Mouse (Mus musculus) heart, embryonic 10.5 days (tissue): ENCODE results near the gene Stx11. TPM values are rescaled to one million over a fixed set of nuclear protein-coding genes. Genes with fewer than 3 reads are reported as not detected.

Source experiments
- DNase-seq: peaks from one replicate; pipeline ENCODE4 v3.0.0-alpha.2; 2017; ENCODE audit warnings: low spot score
- H3K27ac ChIP-seq: fragments of 300-500 bp; sonication (generic); 2 replicates; pipeline ENCODE4 v1.5.1; 2016; ENCODE audit warnings: mild to moderate bottlenecking
- H3K27me3 ChIP-seq: fragments of 300-500 bp; sonication (generic); 2 replicates; pipeline ENCODE4 v1.6.1; 2016; ENCODE audit warnings: mild to moderate bottlenecking; ENCODE audit not compliant: poor library complexity, insufficient read depth, severe bottlenecking
- H3K36me3 ChIP-seq: fragments of 300-500 bp; sonication (generic); 2 replicates; pipeline ENCODE4 v1.6.1; 2016; ENCODE audit warnings: mild to moderate bottlenecking, moderate library complexity
- H3K4me1 ChIP-seq: fragments of 300-500 bp; sonication (generic); 2 replicates; pipeline ENCODE4 v1.6.1; 2016; ENCODE audit warnings: mild to moderate bottlenecking
- H3K4me3 ChIP-seq: fragments of 300-500 bp; sonication (generic); 2 replicates; pipeline ENCODE4 v1.5.1; 2016; ENCODE audit warnings: mild to moderate bottlenecking, moderate library complexity
- H3K9me3 ChIP-seq: fragments of 300-500 bp; sonication (generic); 2 replicates; pipeline ENCODE4 v1.6.1; 2016; ENCODE audit warnings: mild to moderate bottlenecking, moderate library complexity
- WGBS: fragments of 180-500 bp; shearing (Covaris S2); methylation state at CpG from one replicate; pipeline ENCODE4 v1.1.7; 2016; 5-methylcytosine and 5-hydroxymethylcytosine counted together
- polyA plus RNA-seq: library from polyadenylated mRNA; unstranded; fragments of >200 nt; fragmentation: Nextera tagmentation; extraction: Ambion mirVana; gene quantifications from 2 replicates; pipeline ENCODE4 v1.2.1, GENCODE M21; 2016

Gene Stx11
- 5.3 and 6.0 TPM in 2 replicates for polyA plus RNA-seq

DNA sequence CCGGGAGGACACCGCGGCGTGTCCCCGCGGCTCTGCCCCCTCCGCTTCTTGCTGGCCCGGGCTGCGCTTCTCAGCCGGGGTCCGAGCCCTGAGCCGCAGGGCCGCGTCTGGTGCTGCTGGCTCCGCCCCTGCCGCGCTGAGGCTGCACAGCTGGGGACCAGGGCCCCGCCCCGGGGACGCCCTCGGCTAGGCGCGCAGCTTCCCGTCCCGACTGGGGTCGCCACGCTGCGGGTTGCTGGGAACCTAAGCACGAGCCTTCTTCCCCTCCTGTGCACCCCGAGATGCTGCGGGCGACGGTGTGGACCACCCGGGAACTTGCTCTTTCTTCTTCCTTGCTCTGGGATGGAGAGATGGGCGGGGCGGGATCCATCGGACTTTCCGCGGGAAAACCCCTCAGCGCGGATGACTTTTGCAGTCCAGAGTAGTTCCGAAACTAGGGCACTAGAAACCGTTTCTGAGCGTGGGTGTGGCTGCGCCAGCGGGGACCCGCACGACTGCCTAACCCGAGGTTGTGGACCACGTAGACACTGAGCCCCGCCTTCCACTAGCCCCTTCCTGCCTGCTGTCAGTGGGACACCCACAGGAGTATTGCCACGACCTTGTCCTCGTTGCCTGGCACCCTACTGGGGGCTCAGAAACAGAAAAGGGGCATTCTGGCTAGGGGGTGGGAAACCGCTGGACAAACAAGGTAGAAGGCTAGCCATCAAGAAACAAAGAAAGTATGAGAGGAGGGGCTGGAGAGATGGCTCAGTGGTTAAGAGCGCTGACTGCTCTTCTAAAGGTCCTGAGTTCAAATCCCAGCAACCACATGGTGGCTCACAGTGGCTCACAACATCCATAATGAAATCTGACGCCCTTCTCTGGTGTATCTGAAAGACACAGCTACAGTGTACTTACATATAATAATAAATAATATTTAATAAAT is at the start of gene Stx11:
TSS of gene Stx11 (minus strand) at position 148 of the 925 bp plus-strand sequence.
- DNase-seq = peak; percentile 79
- H3K27ac ChIP-seq = peak within 1 kb of the TSS; percentile 83
- H3K27me3 ChIP-seq = 0 out of 2 replicates have a peak, but pooled peaks cover 4% of the 10 kb centered on the region
- 3% methylated on average over 56 of the region's 56 CpGs for WGBS
- H3K4me3 ChIP-seq = peak within 1 kb of the TSS; percentile 85
- H3K4me1 ChIP-seq = 0 out of 2 replicates have a peak, but pooled peaks cover 5% of the 10 kb centered on the region
- H3K9me3 ChIP-seq = no peaks in the 10 kb centered on the region
- no peaks in the 10 kb centered on the region for H3K36me3 ChIP-seq

DNA sequence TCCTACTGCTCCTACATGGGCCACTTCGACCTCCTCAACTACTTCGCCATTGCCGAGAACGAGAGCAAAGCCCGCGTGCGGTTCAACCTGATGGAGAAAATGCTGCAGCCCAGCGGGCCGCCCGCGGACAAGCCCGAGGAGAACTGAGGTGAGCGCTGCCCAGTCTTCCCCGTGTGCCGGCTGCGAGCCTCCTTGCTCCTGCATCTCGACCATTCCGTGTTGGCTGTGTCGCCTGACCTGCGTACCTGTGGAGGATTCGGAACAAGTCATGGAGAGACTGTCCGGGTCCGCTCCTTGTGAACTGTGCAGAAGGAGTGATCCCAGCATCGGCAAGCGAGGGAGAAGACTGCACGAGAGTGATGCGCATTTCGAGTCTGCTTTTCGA is 44.6 kb upstream of the Stx11 start:
- Histone ChIP-seq H3K4me1 (peaks cover 12% of the 10 kb centered on the region), H3K27me3 (no peaks in the 10 kb centered on the region)

DNA sequence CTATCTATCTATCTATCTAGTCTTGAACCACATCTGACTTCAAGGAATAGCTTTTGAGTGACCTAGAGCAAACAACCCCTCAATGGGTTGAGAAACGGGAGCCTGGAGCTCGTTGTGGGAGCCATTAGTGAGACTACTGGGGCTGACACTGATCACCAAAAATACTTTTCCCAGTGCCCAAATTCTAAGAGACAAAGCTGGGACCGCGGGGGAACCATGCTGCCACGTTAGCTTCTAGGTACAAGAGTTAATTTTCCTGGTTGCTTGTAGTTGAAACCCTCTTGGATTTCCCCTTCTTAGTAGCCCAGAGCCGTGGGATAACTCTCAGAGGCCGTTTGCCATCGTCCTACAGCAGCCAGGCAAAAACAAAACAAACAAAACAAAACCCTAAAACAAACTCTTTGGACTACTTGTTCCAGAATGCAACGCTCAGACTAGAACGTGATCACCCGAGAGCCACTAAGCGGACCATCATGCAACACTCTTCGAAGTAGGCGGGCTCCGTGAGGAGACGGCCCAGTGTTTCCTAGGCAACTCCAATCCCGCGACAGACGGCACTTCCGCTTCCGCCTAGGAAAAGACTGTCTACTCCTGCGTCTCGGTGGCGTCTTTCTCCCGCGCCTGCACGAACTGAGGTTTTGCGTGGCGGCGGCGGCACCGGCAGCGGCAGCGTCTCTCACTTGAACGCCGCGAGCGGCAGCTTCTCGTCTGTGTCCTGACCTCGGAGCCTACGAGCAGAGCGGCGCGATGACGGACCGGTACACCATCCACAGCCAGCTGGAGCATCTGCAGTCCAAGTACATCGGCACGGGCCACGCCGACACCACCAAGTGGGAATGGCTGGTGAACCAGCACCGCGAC is 44.0 kb upstream of the Stx11 start:
- H3K4me1 ChIP-seq = peaks cover 12% of the 10 kb centered on the region
- WGBS = 3% methylated on average over 52 of the region's 52 CpGs
- peak overlapping the region; percentile 88 for H3K27ac ChIP-seq
- no peaks in the 10 kb centered on the region for H3K27me3 ChIP-seq
- H3K4me3 ChIP-seq = peak overlapping the region; percentile 85
- peak; percentile 99 for DNase-seq
- no peaks in the 10 kb centered on the region for H3K9me3 ChIP-seq
- H3K36me3 ChIP-seq = peaks cover 12% of the 10 kb centered on the region; the same call in 1 of the 2 replicates

More for the DNA sequence above, 44.6 kb upstream of the Stx11 start:
- 2% methylated on average over 29 of the region's 29 CpGs for WGBS
- no peaks in the 10 kb centered on the region for H3K9me3 ChIP-seq
- peak overlapping the region; percentile 88 for H3K27ac ChIP-seq
- DNase-seq = no peak
- peaks cover 12% of the 10 kb centered on the region; the same call in 1 of the 2 replicates for H3K36me3 ChIP-seq
- H3K4me3 ChIP-seq = peak overlapping the region; percentile 85

DNA sequence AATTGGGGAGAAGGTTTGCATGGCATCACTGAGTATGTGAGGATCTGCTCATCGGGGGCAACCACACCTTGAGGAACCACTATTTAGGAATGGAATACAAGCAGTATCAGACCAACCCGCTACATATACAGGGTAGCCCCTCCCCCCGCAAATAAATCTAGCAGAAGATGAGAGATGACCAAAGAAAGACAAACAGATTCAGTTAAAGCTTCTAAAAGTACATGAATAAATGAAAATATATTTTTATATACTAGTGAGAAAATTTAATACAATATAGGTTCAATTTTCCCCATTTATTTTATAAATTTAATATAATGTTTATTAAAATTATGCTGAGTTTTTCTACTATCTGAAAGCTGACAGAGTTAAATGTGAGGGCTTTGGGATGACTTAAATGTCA is 40.9 kb upstream of the Stx11 start, which contains the start of gene Sf3b5:
TSS of gene Sf3b5 (plus strand) at position 301 of the 400 bp plus-strand sequence.
- 82% methylated on average over 3 of the region's 3 CpGs for WGBS

DNA sequence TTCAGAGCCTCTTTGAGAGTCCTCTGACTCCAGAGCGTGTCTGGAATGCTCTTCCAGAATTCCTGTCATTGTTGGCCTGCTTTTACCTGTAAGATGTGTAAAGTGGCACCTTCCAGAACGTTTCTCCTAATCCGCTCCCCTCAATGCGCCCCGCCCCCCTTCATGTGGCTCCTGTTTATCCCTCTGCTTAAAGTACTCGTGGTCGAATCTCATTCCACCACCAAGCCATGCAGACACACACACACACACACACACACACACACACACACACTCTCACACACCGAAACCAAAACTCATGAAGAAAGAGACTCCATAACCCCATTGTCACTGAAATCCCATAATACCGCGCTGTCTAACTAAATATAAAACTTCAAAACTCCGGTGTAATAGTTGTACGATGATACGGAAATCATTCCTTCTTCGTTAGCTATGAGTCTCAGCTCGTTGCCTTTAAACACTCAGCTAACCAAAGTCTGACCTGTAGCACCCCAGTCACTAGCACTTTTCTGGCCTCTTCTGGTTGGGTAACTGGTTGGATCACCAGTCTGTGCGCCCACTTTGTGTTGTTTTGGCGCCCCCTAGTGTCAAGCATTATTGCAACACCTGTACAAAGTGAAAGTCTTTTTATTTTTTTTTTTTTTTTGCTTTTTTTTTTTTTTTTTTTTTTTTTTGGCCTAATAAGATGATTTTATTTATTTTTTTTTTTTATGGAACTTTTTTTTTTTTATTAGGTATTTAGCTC is 32.8 kb upstream of the Stx11 start:
- Histone ChIP-seq H3K4me3 (no peak overlapping the region), H3K27ac (peak overlapping the region; percentile 17; the same call in 1 of the 2 replicates), H3K27me3 (no peaks in the 10 kb centered on the region), H3K4me1 (no peaks in the 10 kb centered on the region; the same call in 1 of the 2 replicates), H3K36me3 (no peaks in the 10 kb centered on the region), H3K9me3 (no peaks in the 10 kb centered on the region)
- WGBS = 41% methylated on average over 17 of the region's 17 CpGs
- peak; percentile 89 for DNase-seq

More for the DNA sequence above, 40.9 kb upstream of the Stx11 start, which contains the start of gene Sf3b5:
- no peaks in the 10 kb centered on the region for H3K27me3 ChIP-seq
- peaks cover 10% of the 10 kb centered on the region for H3K4me1 ChIP-seq
- H3K27ac ChIP-seq = no peak within 1 kb of the TSS
- DNase-seq = no peak
- H3K9me3 ChIP-seq = no peaks in the 10 kb centered on the region
- peaks cover 2% of the 10 kb centered on the region; the same call in 1 of the 2 replicates for H3K36me3 ChIP-seq
- no peak within 1 kb of the TSS for H3K4me3 ChIP-seq

DNA sequence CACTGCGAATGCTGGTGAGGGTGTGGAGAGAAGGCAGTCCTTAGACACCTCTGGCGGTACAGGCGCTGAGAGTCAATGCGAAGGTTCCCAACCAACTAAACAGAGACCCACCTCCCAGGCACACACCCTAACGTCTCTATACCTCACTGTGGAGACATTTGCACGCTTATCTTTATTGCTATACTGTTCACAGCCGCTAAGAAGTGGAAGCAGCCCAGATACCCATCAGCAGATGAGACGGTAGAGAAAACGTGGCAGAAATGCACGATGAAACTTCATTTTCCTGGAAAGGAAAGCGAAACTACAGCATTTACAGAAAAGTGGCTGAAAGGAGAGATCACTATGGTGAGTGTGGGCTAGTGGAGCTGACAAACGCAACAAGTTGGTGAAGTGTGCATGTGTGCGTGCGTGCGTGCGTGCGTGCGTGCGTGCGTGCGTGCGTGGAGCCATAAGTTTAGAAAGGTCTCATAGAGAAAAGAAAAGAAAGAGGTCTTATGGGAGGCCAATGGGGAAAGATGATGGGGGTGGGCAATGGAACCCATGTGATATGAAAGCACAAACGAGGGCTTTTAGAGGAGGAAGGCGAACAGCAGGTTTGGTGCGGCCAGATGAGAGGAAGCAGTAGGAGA is 29.4 kb upstream of the Stx11 start:
- H3K4me3 ChIP-seq = no peak overlapping the region
- H3K27me3 ChIP-seq = no peaks in the 10 kb centered on the region
- peaks cover 1% of the 10 kb centered on the region; the same call in 1 of the 2 replicates for H3K4me1 ChIP-seq
- no peaks in the 10 kb centered on the region for H3K36me3 ChIP-seq
- 86% methylated on average over 25 of the region's 25 CpGs for WGBS
- DNase-seq = no peak
- H3K27ac ChIP-seq = no peak overlapping the region
- H3K9me3 ChIP-seq = no peaks in the 10 kb centered on the region

DNA sequence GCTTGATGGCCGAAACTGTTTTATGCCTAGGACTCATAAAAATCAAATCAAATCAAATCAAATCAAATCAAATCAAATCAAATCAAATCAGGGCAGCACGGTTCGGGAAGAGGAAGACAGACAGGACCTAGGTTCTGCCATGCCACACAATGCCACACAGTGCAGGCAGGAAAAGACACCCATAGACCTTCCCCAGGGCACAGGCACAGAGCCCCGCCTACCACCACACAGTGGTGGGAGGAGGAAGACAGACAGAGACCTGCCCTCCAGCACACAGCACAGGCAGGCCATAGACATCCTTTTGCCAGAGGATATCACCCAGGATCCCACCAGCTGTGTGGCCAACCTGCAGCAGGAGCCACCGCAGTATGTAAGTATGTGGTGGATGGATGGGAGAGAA is 27.9 kb upstream of the Stx11 start:
- no peak for DNase-seq
- Histone ChIP-seq H3K27ac (0 out of 2 replicates have a peak overlapping the region, but pooled peaks have one; percentile 29), H3K27me3 (no peaks in the 10 kb centered on the region), H3K4me1 (peaks cover 15% of the 10 kb centered on the region), H3K36me3 (no peaks in the 10 kb centered on the region), H3K4me3 (no peak overlapping the region), H3K9me3 (no peaks in the 10 kb centered on the region)
- WGBS = 80% methylated on average over 5 of the region's 5 CpGs

DNA sequence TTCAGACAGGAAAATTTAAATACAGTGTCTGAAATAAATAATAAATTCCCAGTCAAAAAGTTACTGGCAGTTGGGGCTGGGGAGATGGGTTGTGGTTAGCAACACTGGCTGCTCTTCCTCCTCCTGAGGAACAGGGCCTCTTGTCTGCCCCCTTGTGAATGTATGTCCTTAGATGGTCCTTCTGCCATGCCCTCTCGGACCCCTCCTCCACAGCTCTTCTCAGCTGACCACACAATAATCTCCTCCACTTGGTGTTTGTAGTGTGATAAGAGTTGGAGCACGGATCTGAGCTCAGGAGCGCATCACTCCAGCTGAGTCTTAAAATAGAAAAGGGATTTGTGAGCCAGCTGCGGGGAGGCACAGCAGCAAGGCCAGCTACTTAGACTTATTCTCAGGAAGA is 22.8 kb upstream of the Stx11 start:
- Histone ChIP-seq H3K27ac (peak overlapping the region; percentile 82), H3K4me3 (no peak overlapping the region), H3K4me1 (peaks cover 25% of the 10 kb centered on the region), H3K27me3 (no peaks in the 10 kb centered on the region), H3K9me3 (no peaks in the 10 kb centered on the region), H3K36me3 (no peaks in the 10 kb centered on the region)
- peak; percentile 92 for DNase-seq
- 6% methylated on average over 4 of the region's 4 CpGs for WGBS

DNA sequence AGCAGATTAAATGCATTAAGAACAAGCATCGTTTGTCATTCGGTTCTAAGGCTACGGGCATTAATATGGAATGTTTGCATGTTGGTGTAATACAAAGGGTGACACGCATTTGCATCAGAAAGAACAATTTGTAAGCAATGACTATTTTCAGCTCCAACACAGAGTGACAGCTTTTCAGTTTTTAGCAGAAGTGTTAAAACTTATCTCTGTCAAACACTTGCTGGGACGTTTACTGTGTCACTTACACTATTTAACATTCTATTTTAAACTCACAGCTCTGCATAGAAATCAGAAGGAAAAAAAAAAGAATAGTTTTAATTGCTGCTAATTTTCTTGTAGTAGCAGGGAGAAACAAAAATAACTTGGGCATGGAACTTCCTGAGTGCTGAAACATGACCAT is 22.4 kb upstream of the Stx11 start:
- peak overlapping the region; percentile 82 for H3K27ac ChIP-seq
- WGBS = 66% methylated on average over 5 of the region's 5 CpGs
- H3K4me3 ChIP-seq = no peak overlapping the region
- H3K9me3 ChIP-seq = no peaks in the 10 kb centered on the region
- peaks cover 27% of the 10 kb centered on the region for H3K4me1 ChIP-seq
- DNase-seq = no peak
- no peaks in the 10 kb centered on the region for H3K27me3 ChIP-seq
- H3K36me3 ChIP-seq = no peaks in the 10 kb centered on the region

DNA sequence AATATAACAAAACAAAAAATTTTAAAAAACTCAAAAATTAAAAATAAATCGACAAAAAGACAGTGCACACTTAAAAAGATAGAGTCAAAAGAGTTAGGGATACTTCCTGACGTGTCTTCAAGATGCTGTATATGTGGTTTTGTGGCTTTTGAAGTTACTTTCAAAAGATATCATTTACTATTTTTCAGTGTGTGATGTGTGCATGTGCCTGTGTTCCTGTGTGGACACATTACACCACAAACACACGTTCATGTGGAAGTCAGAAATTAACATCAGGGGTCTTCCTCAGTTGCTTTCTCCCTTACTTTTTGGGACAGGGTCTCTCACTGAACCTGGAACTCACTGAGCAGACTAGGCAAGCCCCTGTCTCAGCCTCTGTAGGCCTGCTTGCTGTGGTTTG is 20.9 kb upstream of the Stx11 start:
- Histone ChIP-seq H3K4me3 (no peak overlapping the region), H3K27me3 (no peaks in the 10 kb centered on the region), H3K36me3 (no peaks in the 10 kb centered on the region), H3K9me3 (no peaks in the 10 kb centered on the region), H3K27ac (0 out of 2 replicates have a peak overlapping the region, but pooled peaks have one; percentile 47), H3K4me1 (peaks cover 28% of the 10 kb centered on the region)
- DNase-seq = no peak
- 84% methylated on average over 3 of the region's 3 CpGs for WGBS

DNA sequence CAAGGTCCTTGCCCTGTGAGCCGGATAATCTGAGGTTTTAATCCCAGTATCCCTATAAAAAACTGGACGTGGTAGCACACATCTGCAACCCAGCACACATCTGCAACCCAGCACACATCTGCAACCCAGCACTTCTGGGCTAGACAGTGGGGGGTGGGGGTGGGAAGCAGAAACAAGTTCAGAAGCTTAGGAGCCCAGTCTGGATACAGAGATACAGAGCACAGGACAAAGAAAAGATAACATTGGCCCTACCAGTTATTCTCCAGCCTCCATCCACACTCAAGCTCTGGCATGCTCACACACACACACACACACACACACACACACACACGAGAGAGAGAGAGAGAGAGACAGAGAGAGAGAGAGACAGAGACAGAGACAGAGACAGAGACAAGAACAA is 19.4 kb upstream of the Stx11 start:
- Histone ChIP-seq H3K9me3 (no peaks in the 10 kb centered on the region), H3K36me3 (no peaks in the 10 kb centered on the region), H3K27me3 (no peaks in the 10 kb centered on the region), H3K4me3 (no peak overlapping the region), H3K4me1 (peaks cover 27% of the 10 kb centered on the region), H3K27ac (no peak overlapping the region; the same call in 1 of the 2 replicates)
- no peak for DNase-seq
- 60% methylated on average over 3 of the region's 3 CpGs for WGBS
